Mouse (Mus musculus) CH12F3 (cell line): ENCODE measurements around the gene Hira.

Experiments
- in situ Hi-C: fragments of 300-500 bp; cut with MboI; formaldehyde crosslinking; loops from 2 replicates; pipeline ENCODE4 v1.14.3; 2020; ENCODE audit warnings: low sequenced_read_pairs

Gene Hira

GRCm38 (mm10) chr16:19010710-19011109 lies 133.9 kb downstream of the Hira start:
- in situ Hi-C loops: no loop called here

- in situ Hi-C loops: no loop called here
Observed at GRCm38 (mm10) chr16:19013550-19013949, 136.7 kb downstream of the Hira start.

- in situ Hi-C loops: no loop called here
Observed at GRCm38 (mm10) chr16:19014650-19015049, 137.8 kb downstream of the Hira start.
